Mouse (Mus musculus) kidney, postnatal 0 days (tissue): Measurements from ENCODE around the gene Mast3. TPM values are rescaled to one million over a fixed set of nuclear protein-coding genes. Genes with fewer than 3 reads are reported as not detected.
A peak's percentile ranks its signal among the peaks of the same experiment; 100 is the strongest.

ENCODE experiments used
- ATAC-seq: fragments of 200-750 bp; cut with Nextera tagmentation; replicated peaks from 2 replicates; pipeline ENCODE4 v1.8.0; 2017; ENCODE audit warnings: low read depth, moderate number of reproducible peaks, moderate TSS enrichment, moderate library complexity; ENCODE audit not compliant: low FRiP score
- DNase-seq: peaks from one replicate; pipeline ENCODE4 v3.0.0-alpha.2; 2016; ENCODE audit warnings: low spot score
- H3K27ac ChIP-seq: fragments of 300-500 bp; sonication (generic); 2 replicates; pipeline ENCODE4 v1.5.1; 2014; ENCODE audit warnings: mild to moderate bottlenecking
- H3K27me3 ChIP-seq: fragments of 300-500 bp; sonication (generic); 2 replicates; pipeline ENCODE4 v1.6.1; 2014; ENCODE audit warnings: low read length, mixed read lengths; ENCODE audit not compliant: insufficient read depth
- H3K36me3 ChIP-seq: fragments of 300-500 bp; sonication (generic); 2 replicates; pipeline ENCODE4 v1.6.1; 2014; ENCODE audit warnings: low read length, mixed read lengths; ENCODE audit not compliant: insufficient read depth
- H3K4me1 ChIP-seq: fragments of 300-500 bp; sonication (generic); replicated peaks from 2 replicates; pipeline ENCODE4 v1.6.1; 2014; ENCODE audit warnings: antibody characterized with exemption, low read length, mixed read lengths; ENCODE audit not compliant: insufficient read depth
- H3K4me2 ChIP-seq: fragments of 300-500 bp; sonication (generic); 2 replicates; pipeline ENCODE4 v1.6.1; 2014; ENCODE audit warnings: mild to moderate bottlenecking, low read length, moderate library complexity, mixed read lengths
- H3K4me3 ChIP-seq: fragments of 300-500 bp; sonication (generic); replicated peaks from 2 replicates; pipeline ENCODE4 v1.5.1; 2014; ENCODE audit warnings: low read depth, low read length
- H3K9ac ChIP-seq: fragments of 300-500 bp; sonication (generic); 2 replicates; pipeline ENCODE4 v1.6.1; 2014; ENCODE audit warnings: low read depth, low read length
- H3K9me3 ChIP-seq: fragments of 300-500 bp; sonication (generic); replicated peaks from 2 replicates; pipeline ENCODE4 v1.6.1; 2016; ENCODE audit warnings: low read length, inconsistent platforms, mixed read lengths
- CTCF ChIP-seq: IDR thresholded peaks from 2 replicates; pipeline ENCODE4 v1.5.1; 2016; ENCODE audit warnings: antibody characterized with exemption, low read depth, mild to moderate bottlenecking, moderate library complexity
- WGBS: fragments of 180-500 bp; shearing (Covaris S2); extraction: QIAGEN DNeasy Blood & Tissue Kit; methylation state at CpG from one replicate; pipeline ENCODE4 v1.1.7; 2014; 5-methylcytosine and 5-hydroxymethylcytosine counted together
- polyA plus RNA-seq: library from polyadenylated mRNA; unstranded; fragments of >200 nt; fragmentation: Nextera tagmentation; extraction: Ambion mirVana; gene quantifications from 2 replicates; pipeline ENCODE4 v1.2.1, GENCODE M21; 2015

Mast3 gene
- polyA plus RNA-seq, 1 experiment from 2014 or later, result 10.2 TPM

DNA sequence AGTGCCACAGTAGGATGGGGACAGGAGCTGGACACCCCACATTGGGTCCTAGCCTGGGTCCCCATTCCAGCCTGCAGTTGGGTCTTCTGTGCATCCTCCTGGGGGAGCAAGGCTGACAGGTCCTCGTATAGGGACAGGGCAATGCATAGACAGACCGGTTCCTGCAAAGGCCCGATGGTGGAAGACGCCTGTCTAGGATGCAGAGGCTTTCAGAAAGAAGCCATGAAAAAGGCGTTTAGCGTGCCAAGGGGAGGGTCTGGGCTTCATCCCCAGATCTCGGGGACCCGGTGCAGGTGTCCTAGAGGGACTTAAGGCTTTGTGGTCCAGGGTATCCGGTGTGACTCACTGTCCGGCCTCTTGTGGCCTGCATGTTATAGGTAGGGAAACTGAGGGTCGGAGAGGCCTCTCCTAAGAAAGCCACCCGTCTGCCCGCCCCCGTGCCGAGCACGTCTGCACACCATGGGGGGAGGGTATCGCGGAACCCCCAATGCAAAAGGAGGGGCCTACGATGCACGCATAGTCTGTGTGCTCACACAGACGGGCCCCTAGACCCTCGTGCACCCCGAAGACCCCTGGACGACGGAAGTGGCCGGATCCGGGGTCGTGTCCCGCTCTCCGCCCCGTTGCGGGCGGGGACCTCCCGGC is 28.9 kb downstream of the Mast3 start:
- H3K4me3 ChIP-seq, result peak overlapping the region; percentile 76
- H3K4me1 ChIP-seq, result peaks cover 27% of the 10 kb centered on the region
- H3K36me3 ChIP-seq, result peaks cover 38% of the 10 kb centered on the region; the same call in 1 of the 2 replicates
- ATAC-seq (peak; percentile 4; the same call in 1 of the 2 replicates), DNase-seq (no peak)
- peak overlapping the region; percentile 98 for H3K9ac ChIP-seq
- H3K4me2 ChIP-seq, result peak overlapping the region; percentile 98
- no peak for TF ChIP-seq CTCF
- peak overlapping the region; percentile 98 for H3K27ac ChIP-seq
- 2% methylated on average over 33 of the region's 34 CpGs for WGBS
- H3K9me3 ChIP-seq, result no peaks in the 10 kb centered on the region
- no peaks in the 10 kb centered on the region for H3K27me3 ChIP-seq

DNA sequence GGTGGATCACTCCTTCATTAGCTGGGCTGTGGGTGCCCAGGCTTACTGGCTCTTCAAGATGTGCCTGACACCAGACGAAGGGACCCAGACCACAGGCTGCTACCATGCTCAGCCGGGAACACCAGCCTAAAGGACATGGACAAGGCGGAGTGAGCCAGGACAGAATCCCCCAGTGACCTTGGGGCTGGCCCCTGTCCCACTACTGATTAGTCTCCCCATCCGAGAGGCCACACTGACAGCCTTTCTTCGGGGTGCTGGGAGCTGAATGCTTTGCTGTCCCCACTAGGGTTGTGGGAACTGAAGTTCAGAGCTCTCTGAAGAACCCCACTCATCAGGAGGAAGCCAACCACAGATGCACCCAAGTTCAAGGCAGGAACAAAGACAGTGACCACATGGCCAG is 29.6 kb downstream of the Mast3 start:
- no peak overlapping the region for H3K27ac ChIP-seq
- H3K4me1 ChIP-seq, result peaks cover 27% of the 10 kb centered on the region
- H3K36me3 ChIP-seq, result peaks cover 39% of the 10 kb centered on the region; the same call in 1 of the 2 replicates
- H3K4me3 ChIP-seq, result peak overlapping the region; percentile 76; the same call in 1 of the 2 replicates
- no peak for DNase-seq
- H3K4me2 ChIP-seq, result peak overlapping the region; percentile 98
- TF ChIP-seq CTCF, result no peak
- H3K9ac ChIP-seq, result peak overlapping the region; percentile 98
- 89% methylated on average over 5 of the region's 5 CpGs for WGBS
- ATAC-seq, result no peak
- H3K27me3 ChIP-seq, result no peaks in the 10 kb centered on the region
- no peaks in the 10 kb centered on the region for H3K9me3 ChIP-seq

DNA sequence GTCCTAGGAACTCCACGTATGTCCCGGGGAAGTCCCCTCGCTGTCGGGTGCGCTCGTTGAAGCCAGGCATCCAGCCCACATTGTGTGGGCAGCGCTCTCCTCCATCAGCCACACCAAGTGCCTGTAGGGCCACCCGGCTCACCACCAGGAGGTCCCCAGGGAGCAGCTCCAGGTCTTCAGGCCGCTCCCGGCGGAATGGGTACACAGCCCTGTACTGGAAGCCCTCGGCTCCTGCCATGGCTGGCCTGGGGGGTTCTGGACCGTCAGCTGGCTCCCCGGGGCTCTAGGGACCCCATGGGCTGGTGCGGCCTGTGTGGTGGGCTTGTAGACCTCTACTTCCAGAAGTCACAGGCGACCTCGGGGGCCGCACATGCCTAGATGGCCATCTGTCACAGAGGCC is 30.1 kb downstream of the Mast3 start:
- H3K27me3 ChIP-seq, result no peaks in the 10 kb centered on the region
- H3K36me3 ChIP-seq, result peaks cover 39% of the 10 kb centered on the region; the same call in 1 of the 2 replicates
- WGBS, result 92% methylated on average over 18 of the region's 18 CpGs
- H3K4me2 ChIP-seq, result no peak overlapping the region
- no peaks in the 10 kb centered on the region for H3K9me3 ChIP-seq
- no peak for DNase-seq
- ATAC-seq, result no peak
- TF ChIP-seq CTCF, result no peak
- H3K9ac ChIP-seq, result peak overlapping the region; percentile 98; the same call in 1 of the 2 replicates
- H3K4me1 ChIP-seq, result peaks cover 27% of the 10 kb centered on the region
- no peak overlapping the region for H3K4me3 ChIP-seq
- H3K27ac ChIP-seq, result no peak overlapping the region

DNA sequence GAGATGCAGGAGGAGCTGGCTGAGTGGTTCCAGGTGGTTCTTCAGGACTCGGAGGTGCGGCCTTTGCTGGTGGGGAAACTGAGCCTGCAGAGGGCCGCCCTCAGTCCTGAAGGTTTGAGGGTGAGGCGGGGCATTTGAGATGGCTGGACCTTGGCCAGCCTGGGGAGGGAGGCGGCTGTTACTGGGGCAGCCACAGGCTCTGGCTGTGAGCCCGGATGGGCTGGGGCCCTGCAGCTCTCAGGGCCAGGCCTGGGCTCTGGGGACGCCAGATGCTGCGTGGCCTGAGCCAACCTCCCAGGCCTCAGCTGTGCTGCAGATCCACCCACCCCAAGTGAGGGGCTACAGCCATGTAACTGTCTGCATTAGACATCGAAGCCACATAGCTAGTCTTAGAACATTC is 31.0 kb downstream of the Mast3 start:
- 48% methylated on average over 8 of the region's 9 CpGs for WGBS
- Histone ChIP-seq H3K9ac (peak overlapping the region; percentile 98), H3K4me3 (no peak overlapping the region), H3K4me2 (no peak overlapping the region), H3K27ac (no peak overlapping the region), H3K36me3 (peaks cover 32% of the 10 kb centered on the region; the same call in 1 of the 2 replicates), H3K9me3 (no peaks in the 10 kb centered on the region), H3K4me1 (peaks cover 27% of the 10 kb centered on the region), H3K27me3 (no peaks in the 10 kb centered on the region)
- DNase-seq (no peak), ATAC-seq (no peak)
- TF ChIP-seq CTCF, result no peak

DNA sequence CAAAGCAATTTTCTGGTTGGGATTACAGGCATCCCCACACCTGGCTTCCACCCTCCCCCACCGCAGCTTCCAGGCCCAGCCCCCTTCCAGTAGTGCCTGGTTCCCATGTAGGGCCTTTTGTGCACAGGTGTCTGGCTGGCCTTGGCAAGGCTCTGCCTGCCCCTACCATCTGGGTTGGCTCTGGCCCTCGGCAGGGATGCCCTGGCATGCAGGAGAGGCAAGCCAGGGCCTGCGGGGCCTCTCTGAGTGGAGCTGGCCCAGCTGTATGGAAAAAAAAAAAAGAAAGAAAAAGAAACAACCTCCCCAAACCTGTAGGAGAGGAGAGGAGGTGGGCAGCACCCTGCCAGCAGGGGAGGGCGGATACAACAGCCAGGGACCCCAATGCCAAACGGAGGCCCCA is 31.4 kb downstream of the Mast3 start:
- DNase-seq (no peak), ATAC-seq (no peak)
- H3K27me3 ChIP-seq, result no peaks in the 10 kb centered on the region
- H3K9me3 ChIP-seq, result no peaks in the 10 kb centered on the region
- H3K9ac ChIP-seq, result peak overlapping the region; percentile 98
- TF ChIP-seq CTCF, result no peak
- no peak overlapping the region for H3K4me3 ChIP-seq
- H3K4me2 ChIP-seq, result no peak overlapping the region
- H3K27ac ChIP-seq, result no peak overlapping the region
- WGBS, result 78% methylated on average over 5 of the region's 5 CpGs
- peaks cover 27% of the 10 kb centered on the region for H3K4me1 ChIP-seq
- H3K36me3 ChIP-seq, result peaks cover 31% of the 10 kb centered on the region; the same call in 1 of the 2 replicates

DNA sequence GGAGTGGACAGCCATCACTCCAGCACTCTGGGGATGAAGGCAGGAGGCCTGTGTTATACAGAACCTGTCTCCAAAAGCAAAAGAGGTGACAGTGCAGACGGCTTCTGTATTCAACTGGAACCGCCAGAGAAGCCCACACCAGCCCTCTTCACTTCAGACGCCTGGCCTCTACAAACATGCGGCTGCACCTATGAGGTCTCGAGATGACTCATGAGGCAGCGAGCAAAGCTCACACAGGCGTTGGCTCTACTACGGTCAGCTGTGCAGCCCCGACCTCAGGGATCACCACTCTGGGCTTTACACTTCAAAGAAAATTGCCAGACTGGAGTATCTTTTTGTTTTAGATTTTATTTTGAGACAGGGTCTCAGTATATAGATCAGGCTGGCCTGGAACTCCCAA is 32.0 kb downstream of the Mast3 start:
- WGBS, result 73% methylated on average over 9 of the region's 9 CpGs
- Histone ChIP-seq H3K4me3 (no peak overlapping the region), H3K4me1 (peaks cover 25% of the 10 kb centered on the region), H3K27me3 (no peaks in the 10 kb centered on the region), H3K27ac (no peak overlapping the region), H3K4me2 (no peak overlapping the region), H3K9me3 (no peaks in the 10 kb centered on the region), H3K36me3 (peaks cover 32% of the 10 kb centered on the region; the same call in 1 of the 2 replicates), H3K9ac (peak overlapping the region; percentile 98)
- ATAC-seq (no peak), DNase-seq (no peak)
- no peak for TF ChIP-seq CTCF
